Comparison of ENCODE assay signal across 20 mouse cellular contexts in genomic region chr1:90433911-90434310, GRCm38 (mm10).
DNase-seq lines count a peak whose midpoint lies in the region; ATAC-seq lines count a peak whose summit lies in the region.
"Had no signal": no experiment of that assay in that cellular context is flagged by ENCODE, and none has a peak within 500 bp of the region (broad histone marks: within the 10 kb centered on the region; RNA-seq: fewer than 3 reads in every experiment).

No protein-coding gene starts in this region.

- H3K27me3 ChIP-seq in forebrain, embryonic 10.5 days (ENCODE audit: poor library complexity, severe bottlenecking): 0 out of 2 replicates have a peak, but pooled peaks cover under 1% of the 10 kb centered on the region
- no peaks in the 10 kb centered on the region for H3K27me3 ChIP-seq in forebrain, embryonic 11.5 days (ENCODE audit: control insufficient read depth, insufficient read depth, low read length)
- H3K27me3 ChIP-seq in hindbrain, embryonic 10.5 days (ENCODE audit: insufficient read depth, poor library complexity, severe bottlenecking): no peaks in the 10 kb centered on the region
- H3K27me3 ChIP-seq in hindbrain, embryonic 12.5 days: no peaks in the 10 kb centered on the region
- H3K27me3 ChIP-seq in embryonic facial prominence, embryonic 13.5 days: no peaks in the 10 kb centered on the region
- no peaks in the 10 kb centered on the region for H3K27me3 ChIP-seq in limb, embryonic 13.5 days
- H3K27me3 ChIP-seq: hindbrain, embryonic 15.5 days had no signal

- H3K4me3 ChIP-seq in forebrain, embryonic 10.5 days: no peak overlapping the region
- no peak overlapping the region for H3K4me3 ChIP-seq in forebrain, embryonic 11.5 days (ENCODE audit: low read depth, low read length)
- no peak overlapping the region for H3K4me3 ChIP-seq in hindbrain, embryonic 10.5 days
- no peak overlapping the region for H3K4me3 ChIP-seq in hindbrain, embryonic 12.5 days
- no peak overlapping the region for H3K4me3 ChIP-seq in embryonic facial prominence, embryonic 13.5 days
- H3K4me3 ChIP-seq in limb, embryonic 13.5 days: no peak overlapping the region
- H3K4me3 ChIP-seq: hindbrain, embryonic 15.5 days had no signal

- DNase-seq in forebrain, embryonic 10.5 days (ENCODE audit: extremely low spot score, low spot score): no peak
- DNase-seq in forebrain, embryonic 11.5 days (ENCODE audit: low spot score): no peak
- DNase-seq in hindbrain, embryonic 10.5 days (ENCODE audit: low spot score): no peak
- no peak for DNase-seq in lung, postnatal 36 days
- no peak for DNase-seq in c-Kit-positive CD71-positive TER-119-positive erythroid progenitor cells, embryonic 14.5 days (ENCODE audit: low spot score)
- DNase-seq: adrenal gland, postnatal 10 days; B cell, adult 2 months; cerebellum, adult 18-20 months; cerebellum, adult 9-11 months; cerebellum, postnatal 36 days; gastrocnemius, postnatal 36 days; heart, adult 11 months; heart, postnatal 10 days had no signal

- no peak overlapping the region for H3K4me2 ChIP-seq in forebrain, embryonic 11.5 days (ENCODE audit: low read depth, low read length, severe bottlenecking)
- no peak overlapping the region for H3K4me2 ChIP-seq in hindbrain, embryonic 12.5 days (replicated peaks)
- peak overlapping the region; percentile 1; the same call in 1 of the 2 replicates for H3K4me2 ChIP-seq in embryonic facial prominence, embryonic 13.5 days
- H3K4me2 ChIP-seq in limb, embryonic 13.5 days (replicated peaks): no peak overlapping the region; the same call in 1 of the 2 replicates
- H3K4me2 ChIP-seq: hindbrain, embryonic 15.5 days had no signal

- WGBS in forebrain, embryonic 10.5 days: 70% methylated on average over 5 of the region's 5 CpGs
- WGBS in forebrain, embryonic 11.5 days: 77% methylated on average over 5 of the region's 5 CpGs
- WGBS in hindbrain, embryonic 10.5 days: 77% methylated on average over 5 of the region's 5 CpGs
- 68% methylated on average over 5 of the region's 5 CpGs for WGBS in hindbrain, embryonic 12.5 days
- 22% methylated on average over 5 of the region's 5 CpGs for WGBS in embryonic facial prominence, embryonic 13.5 days
- WGBS in limb, embryonic 13.5 days: 15% methylated on average over 5 of the region's 5 CpGs

- peak overlapping the region; percentile 72 for H3K27ac ChIP-seq in forebrain, embryonic 10.5 days
- H3K27ac ChIP-seq in forebrain, embryonic 11.5 days (ENCODE audit: low read depth, low read length): no peak overlapping the region
- peak overlapping the region; percentile 8; the same call in 1 of the 2 replicates for H3K27ac ChIP-seq in hindbrain, embryonic 10.5 days
- no peak overlapping the region for H3K27ac ChIP-seq in hindbrain, embryonic 12.5 days
- H3K27ac ChIP-seq in embryonic facial prominence, embryonic 13.5 days: peak overlapping the region; percentile 78
- H3K27ac ChIP-seq in limb, embryonic 13.5 days: peak overlapping the region; percentile 56
- H3K27ac ChIP-seq: hindbrain, embryonic 15.5 days had no signal

- no peak overlapping the region for H3K9ac ChIP-seq in forebrain, embryonic 11.5 days (ENCODE audit: low read length)
- no peak overlapping the region for H3K9ac ChIP-seq in hindbrain, embryonic 12.5 days
- H3K9ac ChIP-seq in embryonic facial prominence, embryonic 13.5 days: no peak overlapping the region
- no peak overlapping the region for H3K9ac ChIP-seq in limb, embryonic 13.5 days
- H3K9ac ChIP-seq: hindbrain, embryonic 15.5 days had no signal

- H3K36me3 ChIP-seq in forebrain, embryonic 10.5 days (replicated peaks): no peaks in the 10 kb centered on the region
- no peaks in the 10 kb centered on the region for H3K36me3 ChIP-seq in forebrain, embryonic 11.5 days (ENCODE audit: control insufficient read depth, insufficient read depth, low read length)
- H3K36me3 ChIP-seq in hindbrain, embryonic 10.5 days: no peaks in the 10 kb centered on the region
- H3K36me3 ChIP-seq in hindbrain, embryonic 12.5 days: no peaks in the 10 kb centered on the region
- no peaks in the 10 kb centered on the region for H3K36me3 ChIP-seq in embryonic facial prominence, embryonic 13.5 days
- H3K36me3 ChIP-seq in limb, embryonic 13.5 days: no peaks in the 10 kb centered on the region
- H3K36me3 ChIP-seq: G1E; hindbrain, embryonic 15.5 days had no signal

- no peak for ATAC-seq in forebrain, embryonic 11.5 days (replicated peaks; ENCODE audit: low FRiP score)
- ATAC-seq in hindbrain, embryonic 12.5 days (ENCODE audit: low FRiP score): no peak
- no peak for ATAC-seq in embryonic facial prominence, embryonic 13.5 days (ENCODE audit: insufficient number of reproducible peaks, insufficient read depth, low FRiP score, low TSS enrichment, low read depth)
- no peak for ATAC-seq in limb, embryonic 13.5 days (ENCODE audit: low FRiP score, low read depth)
- ATAC-seq: CD4-positive, CD25-positive, alpha-beta regulatory T cell, adult 4 months; intestine, embryonic 16.5 days had no signal

- H3K9me3 ChIP-seq in forebrain, embryonic 10.5 days: no peaks in the 10 kb centered on the region; the same call in 1 of the 2 replicates
- no peaks in the 10 kb centered on the region for H3K9me3 ChIP-seq in forebrain, embryonic 11.5 days (ENCODE audit: control insufficient read depth, low read length)
- H3K9me3 ChIP-seq in hindbrain, embryonic 10.5 days: no peaks in the 10 kb centered on the region
- no peaks in the 10 kb centered on the region for H3K9me3 ChIP-seq in hindbrain, embryonic 12.5 days (replicated peaks)
- H3K9me3 ChIP-seq in embryonic facial prominence, embryonic 13.5 days: no peaks in the 10 kb centered on the region
- no peaks in the 10 kb centered on the region for H3K9me3 ChIP-seq in limb, embryonic 13.5 days
- H3K9me3 ChIP-seq: hindbrain, embryonic 15.5 days had no signal

- peaks cover 33% of the 10 kb centered on the region for H3K4me1 ChIP-seq in forebrain, embryonic 10.5 days
- H3K4me1 ChIP-seq in forebrain, embryonic 11.5 days (replicated peaks; ENCODE audit: control insufficient read depth, insufficient read depth, low read length): no peaks in the 10 kb centered on the region; the same call in 1 of the 2 replicates
- peaks cover 23% of the 10 kb centered on the region for H3K4me1 ChIP-seq in hindbrain, embryonic 10.5 days (replicated peaks)
- peaks cover 10% of the 10 kb centered on the region for H3K4me1 ChIP-seq in hindbrain, embryonic 12.5 days
- H3K4me1 ChIP-seq in embryonic facial prominence, embryonic 13.5 days: peaks cover 56% of the 10 kb centered on the region
- peaks cover 41% of the 10 kb centered on the region for H3K4me1 ChIP-seq in limb, embryonic 13.5 days
- H3K4me1 ChIP-seq: hindbrain, embryonic 15.5 days had no signal

Comparison
In these comparisons a context has a peak if more than half of its experiments do, and no peak if none do; other contexts are left out.
1. H3K27ac ChIP-seq: peak in forebrain, embryonic 10.5 days (single experiment), hindbrain, embryonic 10.5 days (single experiment), embryonic facial prominence, embryonic 13.5 days (single experiment) and limb, embryonic 13.5 days (single experiment); none in forebrain, embryonic 11.5 days (single experiment) and hindbrain, embryonic 12.5 days (single experiment).